Mouse (Mus musculus) liver, embryonic 14.5 days (tissue): ENCODE data around the gene Rps25.

Experiments
- CTCF ChIP-seq: IDR thresholded peaks from 2 replicates; pipeline ENCODE4 v1.5.1; 2016; ENCODE audit warnings: antibody characterized with exemption, low read depth, control low read depth
- EP300 ChIP-seq: IDR thresholded peaks from 2 replicates; pipeline ENCODE4 v1.6.1; 2016; ENCODE audit warnings: antibody characterized with exemption, low read depth

DNA sequence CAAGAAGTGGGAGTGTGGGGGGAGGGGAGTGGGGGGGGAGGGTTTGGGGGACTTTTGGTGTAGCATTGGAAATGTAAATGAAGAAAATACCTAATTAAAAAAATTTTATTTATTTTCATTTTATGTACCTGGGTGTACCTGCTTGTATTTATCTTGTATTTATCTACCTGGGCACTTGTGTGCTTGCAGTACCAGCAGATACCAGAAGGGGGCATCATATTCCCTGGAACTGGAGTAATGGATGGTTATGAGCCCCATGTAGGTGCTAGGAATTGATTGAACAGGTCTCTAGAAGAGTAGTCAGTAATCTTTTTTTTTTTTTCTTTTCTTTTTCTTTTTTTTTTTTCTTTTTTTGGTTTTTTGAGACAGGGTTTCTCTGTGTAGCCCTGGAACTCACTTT, 43.4 kb downstream of the Rps25 start:
- TF ChIP-seq CTCF (peak; percentile 67), EP300 (no peak)
